ENCODE assay signal across 28 mouse cellular contexts in the genomic region with DNA sequence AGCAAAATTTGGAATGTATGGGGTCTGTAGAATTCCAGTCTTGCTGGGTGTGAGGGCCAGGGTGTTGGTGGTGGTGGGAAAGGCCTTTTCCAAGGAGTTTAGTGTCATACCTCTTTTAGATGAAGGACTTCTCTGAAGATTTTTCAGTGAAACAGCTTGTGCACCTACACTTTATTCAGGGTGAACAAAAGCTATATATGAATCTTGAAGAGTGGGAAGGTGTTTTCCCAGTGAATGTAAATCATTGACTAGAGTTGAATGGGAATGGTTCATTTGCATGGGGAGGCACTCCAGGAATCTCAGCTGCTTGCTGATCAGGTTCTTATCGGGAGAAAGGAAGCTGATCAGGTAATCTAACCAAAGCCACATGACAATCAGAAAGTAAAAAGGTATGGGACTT. TPM values are rescaled to one million over a fixed set of nuclear protein-coding genes. Genes with fewer than 3 reads are reported as not detected.
"Had no signal": no experiment of that assay in that cellular context is flagged by ENCODE, and none has a peak within 500 bp of the region (broad histone marks: within the 10 kb centered on the region; RNA-seq: fewer than 3 reads in every experiment).

No protein-coding gene starts in this region.

- H3K4me2 ChIP-seq: lung, embryonic 14.5 days; midbrain, embryonic 12.5 days; neural tube, embryonic 13.5 days; neural tube, embryonic 15.5 days had no signal

- H3K27me3 ChIP-seq: midbrain, embryonic 12.5 days; neural tube, embryonic 13.5 days; neural tube, embryonic 15.5 days had no signal

- H3K4me1 ChIP-seq: midbrain, embryonic 10.5 days; midbrain, embryonic 12.5 days; neural tube, embryonic 13.5 days; neural tube, embryonic 15.5 days had no signal

- H3K27ac ChIP-seq: midbrain, embryonic 10.5 days; midbrain, embryonic 12.5 days; neural tube, embryonic 13.5 days; neural tube, embryonic 15.5 days had no signal

- ATAC-seq: midbrain, embryonic 16.5 days had no signal

- H3K4me3 ChIP-seq: midbrain, embryonic 10.5 days; midbrain, embryonic 12.5 days; myocyte; neural tube, embryonic 13.5 days; neural tube, embryonic 15.5 days had no signal

- H3K9ac ChIP-seq: lung, embryonic 14.5 days; midbrain, embryonic 12.5 days; neural tube, embryonic 13.5 days; neural tube, embryonic 15.5 days had no signal

- DNase-seq: lung, adult 18-20 months; lung, embryonic 14.5 days; lung, postnatal 10 days; lung, postnatal 4 days; midbrain, embryonic 14.5 days; retina, postnatal 1 day; right cerebral cortex, postnatal 14 days; right cerebral cortex, postnatal 4 days; spleen, adult 18-20 months; thymus, adult 2 months; thymus, postnatal 25 days; thymus, postnatal 4 days had no signal

- H3K9me3 ChIP-seq: neural tube, embryonic 13.5 days; neural tube, embryonic 15.5 days had no signal

- H3K36me3 ChIP-seq: midbrain, embryonic 10.5 days; midbrain, embryonic 12.5 days; neural tube, embryonic 13.5 days; neural tube, embryonic 15.5 days had no signal

RNA-seq across cellular contexts. Expression of gene Olfr194, which starts 9.9 kb away (rescaled TPM):
- total RNA-seq: megakaryocyte, adult 5-6 weeks; megakaryocyte-erythroid progenitor cell, adult 5-6 weeks had no signal
- polyA plus RNA-seq: liver, embryonic 16.5 days; lung, embryonic 14.5 days; lung, embryonic 16.5 days; midbrain, embryonic 10.5 days; midbrain, embryonic 12.5 days; midbrain, embryonic 14.5 days; midbrain, embryonic 16.5 days; myocyte; neural tube, embryonic 11.5 days; neural tube, embryonic 13.5 days; neural tube, embryonic 15.5 days; small intestine, adult 2 months; stomach, embryonic 14.5 days; stomach, embryonic 16.5 days; thymus, adult 2 months; urinary bladder, adult 2 months had no signal

RNA-seq across cellular contexts. Expression of gene Olfr195, which starts 16.1 kb away (rescaled TPM):
- total RNA-seq: megakaryocyte, adult 5-6 weeks; megakaryocyte-erythroid progenitor cell, adult 5-6 weeks had no signal
- polyA plus RNA-seq: liver, embryonic 16.5 days; lung, embryonic 14.5 days; lung, embryonic 16.5 days; midbrain, embryonic 10.5 days; midbrain, embryonic 12.5 days; midbrain, embryonic 14.5 days; midbrain, embryonic 16.5 days; myocyte; neural tube, embryonic 11.5 days; neural tube, embryonic 13.5 days; neural tube, embryonic 15.5 days; small intestine, adult 2 months; stomach, embryonic 14.5 days; stomach, embryonic 16.5 days; testis, adult 2 months; thymus, adult 2 months had no signal

RNA-seq across cellular contexts. Expression of gene Olfr193, which starts 19.1 kb away (rescaled TPM):
- total RNA-seq: megakaryocyte, adult 5-6 weeks; megakaryocyte-erythroid progenitor cell, adult 5-6 weeks had no signal
- polyA plus RNA-seq: liver, embryonic 16.5 days; lung, embryonic 14.5 days; lung, embryonic 16.5 days; midbrain, embryonic 10.5 days; midbrain, embryonic 12.5 days; midbrain, embryonic 14.5 days; midbrain, embryonic 16.5 days; myocyte; neural tube, embryonic 11.5 days; neural tube, embryonic 13.5 days; neural tube, embryonic 15.5 days; small intestine, adult 2 months; stomach, embryonic 14.5 days; stomach, embryonic 16.5 days; testis, adult 2 months; thymus, adult 2 months; urinary bladder, adult 2 months had no signal

RNA-seq across cellular contexts. Expression of gene Olfr196, which starts 39.5 kb away (rescaled TPM):
- total RNA-seq: megakaryocyte, adult 5-6 weeks; megakaryocyte-erythroid progenitor cell, adult 5-6 weeks had no signal
- polyA plus RNA-seq: liver, embryonic 16.5 days; lung, embryonic 14.5 days; lung, embryonic 16.5 days; midbrain, embryonic 10.5 days; midbrain, embryonic 12.5 days; midbrain, embryonic 14.5 days; midbrain, embryonic 16.5 days; myocyte; neural tube, embryonic 11.5 days; neural tube, embryonic 13.5 days; neural tube, embryonic 15.5 days; small intestine, adult 2 months; stomach, embryonic 14.5 days; stomach, embryonic 16.5 days; testis, adult 2 months; thymus, adult 2 months; urinary bladder, adult 2 months had no signal

RNA-seq across cellular contexts. Expression of gene Olfr191, which starts 41.1 kb away (rescaled TPM):
- total RNA-seq: megakaryocyte, adult 5-6 weeks; megakaryocyte-erythroid progenitor cell, adult 5-6 weeks had no signal
- polyA plus RNA-seq: liver, embryonic 16.5 days; lung, embryonic 14.5 days; lung, embryonic 16.5 days; midbrain, embryonic 10.5 days; midbrain, embryonic 12.5 days; midbrain, embryonic 14.5 days; midbrain, embryonic 16.5 days; myocyte; neural tube, embryonic 11.5 days; neural tube, embryonic 13.5 days; neural tube, embryonic 15.5 days; small intestine, adult 2 months; stomach, embryonic 14.5 days; stomach, embryonic 16.5 days; testis, adult 2 months; thymus, adult 2 months; urinary bladder, adult 2 months had no signal
